Mouse (Mus musculus) heart, postnatal 0 days (tissue): ENCODE measurements at regions not wholly inside any gene's neighbourhood (a gene's known extent, or its start where the extent isn't known, plus 50 kb on each side); places are given as distances from the start of the nearest gene placed in this dataset.
"Not testable (repeated sequence)": the region's sequence is repeated elsewhere in the genome, so short reads cannot be mapped to it uniquely, and the experiment has no call there.

Source experiments
- CTCF ChIP-seq: IDR thresholded peaks from 2 replicates; pipeline ENCODE4 v1.5.1; 2016; ENCODE audit warnings: antibody characterized with exemption, control low read depth, low read depth
- EP300 ChIP-seq: IDR thresholded peaks from 2 replicates; pipeline ENCODE4 v1.6.1; 2016; ENCODE audit warnings: antibody characterized with exemption, low read depth

DNA sequence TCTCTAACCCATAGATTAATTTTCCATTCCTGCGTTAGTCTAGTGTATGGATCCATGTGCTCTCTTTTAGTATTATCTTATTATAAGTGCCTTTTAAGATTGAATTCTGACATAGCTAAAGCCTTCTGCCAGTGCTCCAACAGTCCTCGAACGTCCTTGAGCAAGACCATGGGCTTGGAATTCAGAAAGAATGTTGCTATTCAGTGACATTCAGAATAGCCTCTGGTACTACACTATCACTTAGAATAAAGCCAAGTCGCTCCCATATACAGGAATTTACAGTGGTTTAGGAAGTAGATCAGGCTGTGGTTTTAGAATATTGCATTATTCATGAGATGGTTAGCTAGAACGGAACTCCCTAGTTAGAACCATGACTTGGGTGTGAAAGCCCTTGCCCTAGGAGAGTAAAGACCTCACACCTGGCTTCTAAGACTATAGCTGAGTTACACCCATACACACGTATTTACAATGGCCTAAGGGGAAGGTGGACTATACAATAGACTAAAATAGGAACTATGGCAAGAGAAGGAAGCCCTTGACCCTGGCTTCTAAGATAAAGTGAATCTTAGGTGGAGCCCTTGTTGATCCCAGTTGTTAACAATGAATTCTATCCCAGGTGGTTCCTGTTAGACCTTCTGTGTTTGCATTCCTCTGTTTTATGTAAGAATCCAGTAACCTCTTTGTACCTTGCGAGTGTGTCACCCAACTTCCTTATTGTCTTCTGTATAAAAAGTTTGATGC, 239.8 kb upstream of the Pabpc4l start:
- not testable (repeated sequence) for TF ChIP-seq CTCF, EP300
